Mouse (Mus musculus): ENCODE data around the gene Pex26.

DNA sequence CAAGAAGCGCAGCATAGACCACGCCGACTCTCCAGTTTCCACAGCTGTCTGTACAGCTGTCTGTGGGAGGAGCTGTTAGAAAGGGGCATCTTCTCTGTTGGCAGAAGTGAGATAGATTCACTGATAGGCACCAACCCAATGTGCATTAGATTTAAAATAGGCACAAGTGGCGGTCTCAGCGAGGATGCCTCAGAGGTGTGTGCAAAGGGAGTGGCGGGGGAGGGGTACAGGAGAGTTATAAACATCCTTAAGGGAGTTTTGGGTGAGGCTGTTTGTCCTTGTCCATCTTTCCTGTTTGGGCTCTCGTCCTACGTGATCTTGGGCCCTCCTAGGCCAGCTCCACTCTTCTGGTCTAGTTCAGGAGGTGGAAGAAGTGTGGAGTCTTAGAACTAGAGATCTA is 45.0 kb downstream of the Pex26 start:
- TF ChIP-seq CTCF (IDR thresholded peaks at IDR 0.05; ENCODE audit: extremely low read depth, insufficient read depth, insufficient read length, insufficient replicate concordance) (no peak), POLR2A (IDR thresholded peaks at IDR 0.05; ENCODE audit: low read depth, low read length) (no peak)
